Mouse (Mus musculus): ENCODE measurements at regions not wholly inside any gene's neighbourhood (a gene's known extent, or its start where the extent isn't known, plus 50 kb on each side); places are given as distances from the start of the nearest gene placed in this dataset.

DNA sequence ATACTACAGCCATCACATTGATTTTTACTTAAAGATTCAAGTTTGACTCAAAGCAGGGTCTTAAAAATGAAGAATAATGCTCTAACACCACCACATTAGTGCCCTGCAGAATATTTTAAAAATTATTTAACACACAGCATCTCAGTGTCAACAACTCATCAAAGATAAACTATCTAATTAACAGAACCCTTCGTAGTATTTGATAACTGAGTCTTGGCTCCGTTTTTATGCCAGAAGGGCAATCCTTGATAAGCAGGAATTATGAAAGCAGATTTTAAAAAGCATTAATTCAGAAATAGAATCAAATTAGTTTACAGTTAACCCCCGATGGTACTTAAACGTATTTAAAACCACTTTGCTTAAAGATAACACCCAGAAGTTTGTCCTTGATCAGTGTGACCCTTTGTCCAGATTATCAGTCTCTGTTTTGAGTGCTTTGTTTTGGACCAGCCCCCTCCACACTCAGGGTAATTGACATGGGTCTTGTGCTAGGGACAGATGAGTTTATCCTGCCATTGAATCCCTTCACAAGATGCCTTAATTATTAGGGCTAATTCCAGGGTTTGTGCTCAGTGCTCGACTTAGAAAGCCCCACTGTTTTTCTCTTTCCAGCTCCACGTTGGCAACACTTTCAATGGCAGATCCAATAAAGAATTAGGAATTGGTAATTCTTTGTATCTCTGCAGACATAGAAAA lies 69.4 kb upstream of the Dph6 start:
- TF ChIP-seq POLR2A (IDR thresholded peaks at IDR 0.05; ENCODE audit: control insufficient read depth, extremely low read depth, insufficient read depth, low read length, poor library complexity) (no peak), CTCF (IDR thresholded peaks at IDR 0.05; ENCODE audit: borderline replicate concordance, control insufficient read depth, extremely low read depth, insufficient read depth, low read length, poor library complexity) (no peak)

All from thymus, adult 2 months (tissue).